Mouse (Mus musculus): ENCODE measurements around the gene Anxa8.

The Anxa8 gene

DNA sequence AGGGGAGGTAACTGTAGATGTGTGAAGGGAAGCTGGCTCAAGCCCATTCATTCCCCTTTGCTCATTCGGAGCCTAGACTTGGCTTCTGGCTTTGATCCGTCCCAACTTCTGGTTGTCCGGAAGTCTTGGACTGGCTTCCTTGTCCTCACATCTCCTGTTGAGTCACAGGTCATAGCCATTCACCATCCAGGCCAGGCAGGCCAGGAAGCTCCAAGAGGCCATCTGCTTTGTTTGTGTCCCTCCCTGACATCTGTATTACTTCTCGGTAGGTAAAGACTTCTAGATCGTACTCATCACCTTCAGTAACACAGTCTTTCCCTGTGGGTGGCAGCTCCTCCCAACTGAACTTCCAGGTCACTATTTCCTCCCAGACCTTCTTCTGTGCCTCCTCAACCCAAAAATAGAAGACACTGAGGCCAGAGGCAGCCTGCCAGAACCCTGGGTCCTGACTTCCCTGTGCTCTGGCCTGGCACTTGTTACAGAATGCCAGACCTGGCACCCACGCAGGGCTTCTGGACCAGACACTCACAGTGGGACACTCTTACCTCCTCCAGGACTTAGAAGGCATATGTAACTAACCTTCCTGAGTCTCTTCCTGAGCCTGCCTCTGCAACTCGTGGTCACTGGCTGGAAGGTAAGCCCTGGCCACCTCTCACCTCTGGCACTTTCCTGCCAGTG lies 33.4 kb downstream of the Anxa8 start:
- DNase-seq (ENCODE audit: low spot score), result peak; percentile 37

DNA sequence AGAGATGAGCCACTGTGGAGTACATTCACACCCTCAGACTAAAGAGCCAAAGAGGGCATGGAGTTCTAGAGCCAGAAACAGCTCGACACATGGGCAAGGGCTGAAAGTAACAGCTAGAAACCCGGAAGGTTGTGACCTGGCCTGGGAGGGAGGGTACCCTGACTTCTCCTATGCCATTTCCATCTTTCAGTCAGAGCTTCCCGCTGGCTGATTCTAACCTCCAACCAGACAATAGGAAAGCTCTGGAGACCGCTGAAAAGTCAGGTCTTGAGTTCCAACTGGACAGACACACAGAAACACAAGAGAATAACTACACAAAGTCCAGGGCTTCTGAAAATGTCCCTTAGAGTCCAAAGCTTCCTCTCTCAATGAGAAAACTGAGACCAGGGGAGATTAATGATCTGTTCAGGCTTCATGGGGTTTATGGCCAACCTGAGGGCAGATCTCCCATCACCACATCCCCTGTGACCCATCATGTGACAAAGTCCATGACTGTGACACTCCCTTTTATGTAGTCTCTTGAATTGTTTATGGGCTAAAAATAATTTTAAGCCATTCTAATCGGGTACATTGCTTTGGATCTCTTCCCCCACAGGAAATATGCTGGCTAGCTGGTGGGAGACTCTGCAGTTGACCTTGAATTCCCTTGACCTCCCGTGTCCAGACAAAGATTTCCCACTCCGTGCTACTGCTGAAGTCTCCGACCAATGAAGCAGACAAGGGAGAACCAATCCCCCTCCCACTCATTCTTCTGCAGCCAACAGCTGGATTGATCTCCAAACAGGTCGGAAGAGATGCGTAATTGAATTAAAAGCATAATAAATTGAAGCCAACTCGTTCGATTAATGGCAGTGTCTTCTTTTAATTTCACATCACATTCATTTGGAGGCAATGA lies 34.5 kb downstream of the Anxa8 start:
- peak; percentile 31 for DNase-seq (ENCODE audit: low spot score)

DNA sequence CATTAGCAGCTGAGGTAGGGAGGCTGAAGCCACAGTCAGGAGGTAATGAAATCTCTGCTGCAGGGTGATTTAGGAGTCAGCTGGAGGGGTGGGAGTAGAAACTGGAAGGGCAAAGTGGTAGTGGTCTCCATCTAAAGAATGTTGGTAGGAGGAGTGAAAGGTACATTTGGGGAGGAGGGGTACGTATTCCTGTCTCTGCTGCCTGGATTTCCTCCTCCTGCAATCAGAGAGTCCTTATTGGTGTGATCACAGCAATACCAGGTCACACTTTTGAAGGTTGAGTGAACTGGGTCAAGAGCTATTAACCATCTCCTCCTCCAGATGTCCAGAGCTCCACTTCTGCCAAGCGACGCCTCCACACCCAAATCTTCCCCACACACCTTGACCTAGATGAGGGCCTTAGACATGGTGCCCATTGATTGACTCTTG lies 35.2 kb downstream of the Anxa8 start:
- DNase-seq (ENCODE audit: low spot score), result peak; percentile 31

DNA sequence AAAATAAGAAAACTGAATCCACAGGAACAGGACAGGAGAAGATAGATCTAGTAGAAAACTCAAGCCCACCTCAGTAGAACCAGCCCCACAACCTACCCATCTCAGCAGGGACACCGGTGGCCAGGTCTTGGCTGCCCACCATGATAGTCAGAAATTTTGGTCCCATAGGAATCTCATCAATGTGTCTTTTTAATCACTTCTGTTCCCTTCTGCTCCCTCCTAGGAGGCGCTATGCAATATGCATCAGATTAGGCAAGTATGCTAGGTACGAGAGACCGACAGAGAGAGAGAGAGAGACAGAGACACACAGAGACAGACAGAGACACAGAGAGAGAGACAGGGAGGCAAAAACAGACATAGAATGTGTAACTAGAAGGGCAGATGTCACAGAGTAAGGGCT lies 35.9 kb downstream of the Anxa8 start:
- DNase-seq (ENCODE audit: low spot score), result peak; percentile 13

DNA sequence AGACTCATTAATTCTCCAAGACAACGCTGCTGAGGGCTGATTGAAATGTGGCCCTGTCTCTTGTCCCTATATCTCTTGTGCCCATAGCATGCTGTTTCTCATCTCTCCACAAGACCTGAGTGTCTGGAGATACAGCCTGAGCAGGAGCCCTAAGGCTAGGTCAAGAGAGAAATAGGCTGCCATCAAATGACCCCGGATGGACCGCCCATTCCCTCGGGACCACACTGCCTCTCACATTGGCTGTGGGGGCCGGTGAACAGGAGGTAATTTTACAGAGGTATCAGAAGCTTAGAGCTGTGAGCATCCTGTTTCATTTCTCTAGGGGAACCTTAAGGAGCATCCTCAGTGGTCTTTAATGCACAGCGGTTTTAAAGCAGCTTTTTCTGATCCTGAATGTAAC lies 45.4 kb downstream of the Anxa8 start:
- DNase-seq (ENCODE audit: low spot score), result peak; percentile 19

DNA sequence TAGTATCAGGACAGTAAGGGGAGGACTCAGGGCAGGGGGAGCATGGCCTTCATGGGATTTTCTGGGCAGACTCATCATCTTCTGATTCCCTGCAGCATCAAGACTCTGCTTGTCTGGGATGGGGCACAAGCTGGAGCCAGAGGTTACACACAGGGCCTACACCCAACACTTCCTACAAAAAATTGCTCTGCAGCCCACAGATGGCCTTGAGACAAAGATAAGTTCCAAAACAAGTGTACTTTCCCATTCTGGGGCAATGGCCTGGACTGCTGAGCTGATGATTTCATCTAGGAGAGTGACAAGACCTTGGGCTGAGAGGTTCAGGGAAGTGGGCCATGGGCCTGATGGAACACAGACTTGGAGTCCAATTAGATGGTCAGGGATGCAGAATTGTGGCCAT lies 49.6 kb downstream of the Anxa8 start:
- peak; percentile 17 for DNase-seq (ENCODE audit: low spot score)

DNA sequence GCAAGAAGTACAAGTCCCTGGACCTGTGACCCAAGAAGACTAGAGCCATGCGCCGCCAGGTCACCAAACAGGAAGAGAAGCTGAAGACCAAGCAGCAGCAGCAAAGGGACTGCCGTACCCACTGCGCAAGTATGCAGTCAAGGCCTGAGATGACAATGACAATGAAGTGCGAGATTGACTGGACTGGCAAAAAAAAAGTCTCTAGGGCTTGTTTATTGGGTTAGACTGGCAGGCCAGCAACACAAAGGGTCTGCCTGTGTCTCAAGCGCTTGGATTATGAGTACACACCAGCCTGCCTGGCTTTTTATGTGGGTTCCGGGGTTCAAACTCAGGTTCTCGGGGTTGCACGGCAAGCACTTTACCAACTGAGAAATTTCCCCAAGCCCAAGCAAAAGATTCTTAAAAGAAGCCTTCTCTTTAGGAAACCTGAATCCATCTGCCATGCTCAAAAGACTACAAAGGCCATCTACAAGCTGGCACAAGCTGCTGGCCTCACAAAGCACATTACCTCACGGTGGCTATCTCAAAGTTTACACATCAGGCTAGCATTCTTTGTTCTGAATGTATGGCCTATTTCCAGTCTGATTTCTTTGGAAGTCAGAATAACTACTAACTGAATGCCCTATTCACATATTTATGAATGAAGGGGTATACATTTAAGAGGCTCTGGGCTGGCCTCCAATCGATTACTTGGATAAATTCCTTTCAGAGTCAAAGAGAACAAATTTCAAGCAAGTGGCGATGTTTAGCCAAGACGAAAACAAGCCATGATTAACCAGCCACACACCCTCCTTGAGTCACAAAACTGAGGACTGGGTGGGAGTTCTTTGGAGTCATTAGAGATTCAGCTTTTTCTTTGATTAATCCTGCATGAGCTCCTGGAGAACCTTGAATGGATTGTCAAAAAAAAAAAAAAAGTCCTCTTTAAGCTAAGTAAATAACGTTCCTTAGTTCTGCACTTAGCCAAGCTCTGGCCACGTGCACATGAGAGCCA lies 54.2 kb downstream of the Anxa8 start:
- peak; percentile 22 for DNase-seq (ENCODE audit: low spot score)

DNA sequence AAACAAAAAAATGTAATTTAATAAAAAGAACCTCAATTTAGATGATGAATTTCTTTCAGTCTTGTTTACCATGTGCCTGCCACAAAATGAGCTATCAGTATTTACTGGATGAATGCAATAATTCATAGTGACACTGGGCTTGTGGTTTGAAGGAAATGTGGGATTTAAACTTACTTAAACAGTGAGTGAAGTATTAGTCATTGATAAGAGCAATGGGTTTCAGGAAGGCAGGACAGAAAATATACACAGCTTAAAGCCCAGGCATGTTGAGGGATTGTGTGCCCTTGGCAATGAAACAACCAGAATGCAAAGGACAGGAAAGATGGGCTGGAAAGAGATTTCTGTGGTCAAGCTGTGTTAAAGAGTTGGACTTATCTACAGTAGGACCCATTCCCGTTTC lies 56.5 kb downstream of the Anxa8 start:
- no peak for DNase-seq (ENCODE audit: low spot score)

DNA sequence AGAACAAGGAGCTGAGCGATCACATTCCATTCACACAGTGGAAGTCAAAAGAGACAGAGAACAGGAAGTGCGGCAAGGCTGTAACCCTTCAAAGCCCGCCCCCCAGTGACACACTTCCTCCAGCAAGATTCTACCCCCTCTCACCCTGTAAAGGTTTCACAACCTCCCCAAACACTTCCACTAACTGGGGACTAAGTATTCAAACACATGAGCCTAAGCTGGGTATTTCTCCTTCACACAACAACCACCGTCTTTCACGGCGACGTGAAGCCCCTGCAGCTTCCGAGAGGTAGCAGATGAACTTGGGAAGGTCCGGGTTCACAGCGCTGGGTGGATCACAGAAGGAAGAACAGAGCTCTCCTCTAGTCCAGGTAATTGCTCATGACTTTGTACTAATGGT lies 57.1 kb downstream of the Anxa8 start:
- DNase-seq (ENCODE audit: low spot score), result no peak
